Mouse (Mus musculus) liver, adult 2 months (tissue): ENCODE data around the gene Cenpp.

ENCODE experiments used
- CTCF ChIP-seq: fragments of 200-500 bp; IDR thresholded peaks from 2 replicates; pipeline ENCODE4 v1.5.1; 2011; ENCODE audit warnings: low read depth, low read length, control low read depth
- POLR2A ChIP-seq: fragments of 200-500 bp; IDR thresholded peaks from 2 replicates; pipeline ENCODE4 v1.6.1; 2011; ENCODE audit warnings: low read length, control low read depth; ENCODE audit not compliant: insufficient read depth; ENCODE audit errors: extremely low read depth

DNA sequence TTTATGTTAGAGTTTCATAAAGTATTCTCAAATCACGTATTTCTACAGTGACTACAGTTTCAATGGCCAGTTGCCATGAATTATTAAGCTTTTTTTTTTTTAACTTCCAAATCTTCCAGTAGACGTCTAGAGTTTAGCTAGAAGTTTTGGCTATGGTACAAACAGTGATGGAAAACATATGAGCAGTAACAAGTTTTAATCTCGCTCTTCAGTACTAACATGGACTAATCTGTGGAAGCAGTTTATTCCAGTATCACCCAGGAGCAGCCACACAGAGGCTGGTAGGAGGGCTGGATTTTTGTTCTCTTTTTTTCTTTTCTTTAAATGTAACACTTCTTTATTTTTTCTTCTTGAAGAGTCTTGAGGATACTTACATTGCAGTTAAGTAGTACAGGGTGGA, 108.3 kb downstream of the Cenpp start, which contains the start of gene Aspn:
- TF ChIP-seq POLR2A (no peak), CTCF (no peak)
